Mouse (Mus musculus): ENCODE measurements around the gene Erf.

Erf gene

GRCm38 (mm10) chr7:25250141-25250972, at the start of gene Erf:
Gene Erf, minus strand, starts transcription at chr7:25250761.
- DNase-seq: peak; percentile 97

GRCm38 (mm10) chr7:25297454-25298325, 47.1 kb upstream of the Erf start, which contains the start of gene Pafah1b3:
Gene Pafah1b3, minus strand, starts transcription at chr7:25297986.
- DNase-seq: peak; percentile 67

DNA sequence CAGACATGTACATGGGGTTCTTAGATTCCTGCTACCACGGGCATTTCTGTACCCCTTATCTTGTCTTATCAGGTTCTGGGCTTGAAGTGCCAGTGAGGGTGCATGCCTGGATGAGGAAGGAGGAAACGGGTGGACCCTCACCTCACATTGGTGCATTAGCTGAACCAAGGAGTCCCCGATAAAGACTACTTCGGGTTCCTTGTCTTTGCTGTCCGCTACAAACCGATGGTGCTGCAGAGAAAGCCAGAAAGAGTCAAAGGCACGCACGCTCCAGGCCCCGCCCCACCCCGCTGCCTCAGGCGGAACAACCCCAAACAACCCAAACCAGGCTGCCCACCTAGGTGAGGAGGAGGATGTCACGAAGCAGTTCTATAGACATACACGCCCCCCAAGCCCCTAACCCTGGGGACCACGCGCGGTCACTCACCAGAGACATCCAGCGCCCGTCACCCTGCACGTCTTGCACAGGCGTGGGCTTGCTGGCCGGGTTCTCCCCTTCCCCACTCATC, 46.4 kb upstream of the Erf start:
- no peak for DNase-seq

- no peak for DNase-seq
These were observed 44.6 kb upstream of the Erf start for GRCm38 (mm10) chr7:25294960-25295722.

DNA sequence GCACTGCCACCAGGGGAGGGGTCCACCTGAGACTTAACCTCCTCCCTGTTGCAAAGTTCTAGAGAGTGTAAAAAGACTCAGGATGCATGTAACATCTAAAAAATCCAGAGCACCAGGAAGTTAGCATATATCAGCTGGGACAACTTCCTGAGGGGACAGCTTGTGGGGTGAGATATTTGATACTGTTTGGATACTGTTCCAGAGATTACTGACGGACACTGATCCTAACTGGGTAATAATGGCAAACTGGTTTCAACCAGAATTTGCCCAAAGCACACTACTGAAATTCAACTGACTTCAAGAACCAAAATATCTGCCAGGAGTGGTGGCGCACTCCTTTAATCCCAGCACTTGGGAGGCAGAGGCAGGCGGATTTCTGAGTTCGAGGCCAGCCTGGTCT, 43.9 kb upstream of the Erf start:
- DNase-seq: no peak

GRCm38 (mm10) chr7:25293191-25293739, 42.7 kb upstream of the Erf start:
- DNase-seq: no peak

GRCm38 (mm10) chr7:25292107-25292506, 41.5 kb upstream of the Erf start:
- no peak for DNase-seq

DNA sequence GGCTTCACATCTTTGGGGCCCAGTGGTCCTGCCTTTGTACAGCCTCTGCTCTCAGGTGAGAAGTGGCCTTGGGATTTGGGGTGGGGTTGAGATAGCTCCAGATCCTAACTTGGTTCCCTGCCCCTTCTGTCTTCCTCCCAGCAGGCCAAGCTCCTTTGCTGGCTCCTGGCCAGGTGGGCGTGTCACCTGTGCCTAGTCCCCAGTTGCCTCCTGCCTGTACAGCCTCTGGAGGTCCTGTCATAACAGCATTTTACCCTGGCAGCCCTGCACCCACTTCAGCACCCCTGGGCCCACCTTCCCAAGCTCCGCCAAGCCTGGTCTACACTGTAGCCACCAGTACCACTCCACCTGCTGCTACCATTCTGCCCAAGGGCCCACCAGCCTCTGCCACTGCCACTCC, 40.4 kb upstream of the Erf start:
- DNase-seq: peak; percentile 62

GRCm38 (mm10) chr7:25290463-25290862, 39.9 kb upstream of the Erf start:
- DNase-seq: no peak

DNA sequence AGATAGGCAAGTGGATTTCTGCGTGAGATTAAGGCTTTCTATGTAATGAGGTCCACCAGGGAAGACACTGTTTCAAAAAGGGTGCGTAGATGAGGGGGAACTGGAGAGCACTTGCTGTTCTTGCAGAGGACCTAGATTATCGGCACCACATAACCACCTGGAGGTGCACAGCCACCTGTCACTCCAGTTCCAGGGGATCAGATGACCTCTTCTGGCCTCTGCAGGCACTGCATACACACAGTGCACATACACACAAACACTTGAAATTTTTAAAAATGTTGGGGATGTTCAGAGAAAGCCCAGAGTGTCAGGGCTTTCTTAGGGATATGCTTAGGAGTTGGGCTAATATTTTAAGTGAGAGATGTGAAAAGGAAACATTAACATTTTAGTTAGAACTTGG, 39.4 kb upstream of the Erf start:
- no peak for DNase-seq

DNA sequence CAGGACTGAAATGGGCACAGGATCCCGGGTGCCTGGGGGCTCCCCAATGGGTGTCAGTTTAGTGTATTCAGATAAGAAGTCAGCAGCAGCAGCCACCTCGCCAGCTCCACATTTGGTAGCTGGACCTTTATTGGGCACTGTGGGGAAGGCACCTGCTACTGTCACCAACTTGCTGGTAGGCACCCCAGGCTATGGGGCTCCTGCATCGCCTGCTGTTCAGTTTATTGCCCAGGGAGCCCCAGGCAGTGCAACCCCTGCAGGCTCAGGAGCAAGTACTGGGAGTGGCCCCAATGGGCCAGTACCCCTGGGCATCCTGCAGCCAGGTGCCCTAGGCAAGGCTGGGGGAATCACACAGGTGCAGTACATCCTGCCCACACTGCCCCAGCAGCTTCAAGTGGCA, 38.2 kb upstream of the Erf start:
- no peak for DNase-seq

- no peak for DNase-seq
These were observed 37.5 kb upstream of the Erf start for GRCm38 (mm10) chr7:25288011-25288410.

DNA sequence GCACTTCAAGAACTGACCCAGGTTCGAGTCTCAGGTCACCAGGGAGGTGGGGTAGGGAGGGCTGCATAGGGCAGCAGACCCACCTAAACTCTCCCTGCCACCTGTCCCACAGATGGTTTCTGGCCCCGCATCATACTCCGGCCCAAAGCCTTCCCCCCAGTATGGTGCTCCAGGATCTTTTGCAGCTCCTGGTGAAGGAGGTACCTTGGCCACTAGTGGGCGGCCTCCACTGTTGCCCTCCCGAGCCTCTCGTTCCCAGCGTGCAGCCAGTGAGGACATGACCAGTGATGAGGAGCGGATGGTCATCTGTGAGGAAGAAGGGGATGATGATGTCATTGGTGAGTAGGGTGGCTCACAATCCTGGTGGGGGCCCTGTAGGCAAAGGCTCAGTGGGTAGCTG, 36.4 kb upstream of the Erf start:
- DNase-seq: no peak

DNA sequence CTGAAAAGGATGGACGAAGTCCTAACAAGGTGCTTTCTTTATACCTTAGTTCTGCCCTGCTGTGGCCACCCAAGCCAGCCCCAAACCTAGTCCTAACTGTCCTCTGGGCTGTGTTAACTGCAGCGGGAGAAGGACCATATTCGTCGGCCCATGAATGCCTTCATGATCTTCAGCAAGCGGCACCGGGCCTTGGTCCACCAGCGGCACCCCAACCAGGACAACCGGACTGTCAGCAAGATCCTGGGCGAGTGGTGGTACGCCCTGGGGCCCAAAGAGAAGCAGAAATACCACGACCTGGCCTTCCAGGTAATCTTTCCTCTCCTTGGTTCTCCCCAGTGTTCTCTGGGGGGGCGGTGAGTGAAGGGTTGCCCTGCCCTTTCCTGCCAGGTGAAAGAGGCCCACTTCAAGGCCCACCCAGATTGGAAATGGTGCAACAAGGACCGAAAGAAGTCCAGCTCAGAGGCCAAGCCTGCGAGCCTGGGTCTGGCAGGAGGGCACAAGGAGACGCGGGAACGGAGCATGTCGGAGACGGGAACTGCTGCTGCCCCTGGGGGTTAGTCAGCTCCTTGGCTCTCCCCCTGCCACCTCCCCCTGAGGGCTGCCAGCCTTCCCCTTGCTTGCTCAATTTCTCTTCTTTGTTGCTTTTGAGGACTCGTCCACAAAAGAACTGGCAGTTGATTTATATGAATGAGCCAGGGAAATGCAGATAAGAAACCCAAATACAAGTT, 35.1 kb upstream of the Erf start:
- DNase-seq: no peak

DNA sequence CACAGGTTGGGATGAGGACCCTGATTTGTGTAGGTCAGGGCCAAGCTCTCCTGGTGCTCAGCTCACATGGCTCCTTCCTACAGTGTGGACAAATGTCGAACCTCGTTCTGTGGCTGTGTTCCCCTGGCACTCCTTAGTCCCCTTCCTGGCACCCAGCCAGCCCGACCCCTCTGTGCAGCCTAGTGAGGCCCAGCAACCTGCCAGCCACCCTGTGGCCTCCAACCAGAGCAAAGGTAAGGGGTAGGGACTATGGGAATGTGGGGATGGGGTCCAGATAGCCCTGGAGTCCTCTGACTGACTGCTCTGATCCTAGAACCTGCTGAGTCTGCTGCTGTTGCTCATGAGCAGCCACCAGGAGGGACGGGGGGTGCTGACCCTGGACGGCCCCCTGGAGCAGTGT, 34.2 kb upstream of the Erf start:
- no peak for DNase-seq

DNA sequence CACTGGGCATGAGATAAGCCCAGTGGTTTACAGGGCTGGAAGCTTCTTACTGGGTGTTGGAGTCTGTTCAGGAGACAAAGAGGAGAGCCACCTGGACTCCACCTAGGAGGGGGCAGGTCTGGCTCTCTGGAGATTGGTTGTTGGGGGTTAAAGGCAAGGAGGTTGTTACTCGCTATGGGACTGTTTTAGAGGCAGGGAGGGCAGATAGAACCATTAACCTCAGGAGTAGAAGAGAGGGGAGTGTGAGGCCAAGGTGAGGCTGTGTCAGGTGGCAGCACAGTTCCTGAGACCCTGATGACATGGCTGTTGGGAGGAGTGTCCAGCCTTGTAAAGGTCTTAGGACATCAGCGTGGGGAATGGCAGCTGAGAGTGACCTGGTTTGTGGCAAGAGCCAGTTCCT, 33.6 kb upstream of the Erf start:
- no peak for DNase-seq

GRCm38 (mm10) chr7:25283637-25284036, 33.1 kb upstream of the Erf start:
- no peak for DNase-seq

DNA sequence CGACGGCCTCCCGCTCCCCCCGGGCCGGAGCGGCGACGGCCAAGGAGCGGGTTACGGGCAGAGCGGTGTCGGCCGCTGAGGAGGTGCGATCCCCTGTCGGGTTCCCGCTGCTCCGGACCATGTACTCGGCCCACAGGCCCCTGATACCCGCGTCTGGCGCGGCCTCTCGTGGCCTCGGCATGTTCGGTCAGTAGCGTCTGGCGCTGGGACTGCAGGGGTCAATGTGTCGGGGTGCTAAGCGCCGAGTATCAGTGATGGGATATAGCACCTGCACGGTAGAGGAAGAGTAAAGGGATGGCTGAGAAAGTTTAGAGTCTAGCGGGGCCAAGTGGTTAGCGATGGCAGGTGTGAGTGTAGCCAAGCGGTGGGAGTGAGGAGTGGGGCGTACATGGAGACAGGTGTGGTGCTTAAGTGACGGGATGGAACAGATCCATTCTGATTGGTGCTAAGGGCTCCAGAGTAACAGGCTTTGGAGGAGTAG, 32.2 kb upstream of the Erf start:
- peak; percentile 44 for DNase-seq

GRCm38 (mm10) chr7:25281734-25282601, 31.4 kb upstream of the Erf start:
- DNase-seq: peak; percentile 99

- no peak for DNase-seq
These were observed 30.7 kb upstream of the Erf start for GRCm38 (mm10) chr7:25281166-25281733.
